Mouse (Mus musculus) stomach, postnatal 0 days (tissue): ENCODE measurements around the gene Il13ra1. TPM values are rescaled to one million over a fixed set of nuclear protein-coding genes. Genes with fewer than 3 reads are reported as not detected.

ENCODE experiments used
- ATAC-seq: fragments of 200-750 bp; cut with Nextera tagmentation; 2 replicates; pipeline ENCODE4 v1.8.0; 2017; ENCODE audit not compliant: low FRiP score, low TSS enrichment
- DNase-seq: peaks from one replicate; pipeline ENCODE4 v3.0.0-alpha.2; 2016; ENCODE audit warnings: low spot score
- H3K27ac ChIP-seq: fragments of 300-500 bp; sonication (generic); replicated peaks from 2 replicates; pipeline ENCODE4 v1.5.1; 2014; ENCODE audit warnings: mild to moderate bottlenecking, control low read depth
- H3K27me3 ChIP-seq: fragments of 300-500 bp; sonication (generic); 2 replicates; pipeline ENCODE4 v1.6.1; 2014; ENCODE audit warnings: low read length; ENCODE audit not compliant: control insufficient read depth, insufficient read depth
- H3K36me3 ChIP-seq: fragments of 300-500 bp; sonication (generic); 2 replicates; pipeline ENCODE4 v1.6.1; 2014; ENCODE audit warnings: low read length, mixed read lengths; ENCODE audit not compliant: control insufficient read depth, insufficient read depth
- H3K4me1 ChIP-seq: fragments of 300-500 bp; sonication (generic); replicated peaks from 2 replicates; pipeline ENCODE4 v1.6.1; 2014; ENCODE audit warnings: antibody characterized with exemption; ENCODE audit not compliant: control insufficient read depth, insufficient read depth
- H3K4me2 ChIP-seq: fragments of 300-500 bp; sonication (generic); replicated peaks from 2 replicates; pipeline ENCODE4 v1.6.1; 2014; ENCODE audit warnings: low read depth, mild to moderate bottlenecking, control low read depth, moderate library complexity
- H3K4me3 ChIP-seq: fragments of 300-500 bp; sonication (generic); 2 replicates; pipeline ENCODE4 v1.5.1; 2014; ENCODE audit warnings: low read depth, low read length, control low read depth
- H3K9ac ChIP-seq: fragments of 300-500 bp; sonication (generic); 2 replicates; pipeline ENCODE4 v1.6.1; 2014; ENCODE audit warnings: mild to moderate bottlenecking, low read length, control low read depth, mixed read lengths
- H3K9me3 ChIP-seq: fragments of 300-500 bp; sonication (generic); 2 replicates; pipeline ENCODE4 v1.6.1; 2016; ENCODE audit warnings: low read length; ENCODE audit not compliant: control insufficient read depth
- CTCF ChIP-seq: IDR thresholded peaks from 2 replicates; pipeline ENCODE4 v1.5.1; 2016; ENCODE audit warnings: antibody characterized with exemption, low read depth, mild to moderate bottlenecking, moderate library complexity
- EP300 ChIP-seq: optimal IDR thresholded peaks from 2 replicates; pipeline ENCODE3; 2016; ENCODE audit warnings: antibody characterized with exemption
- WGBS: fragments of 180-500 bp; shearing (Covaris S2); extraction: QIAGEN DNeasy Blood & Tissue Kit; methylation state at CpG from one replicate; pipeline ENCODE4 v1.1.7; 2014; 5-methylcytosine and 5-hydroxymethylcytosine counted together
- polyA plus RNA-seq: library from polyadenylated mRNA; unstranded; fragments of >200 nt; fragmentation: Nextera tagmentation; extraction: Ambion mirVana; gene quantifications from 2 replicates; pipeline ENCODE4 v1.2.1, GENCODE M21; 2015

The Il13ra1 gene
- polyA plus RNA-seq = 20.7 and 22.8 TPM in 2 replicates

DNA sequence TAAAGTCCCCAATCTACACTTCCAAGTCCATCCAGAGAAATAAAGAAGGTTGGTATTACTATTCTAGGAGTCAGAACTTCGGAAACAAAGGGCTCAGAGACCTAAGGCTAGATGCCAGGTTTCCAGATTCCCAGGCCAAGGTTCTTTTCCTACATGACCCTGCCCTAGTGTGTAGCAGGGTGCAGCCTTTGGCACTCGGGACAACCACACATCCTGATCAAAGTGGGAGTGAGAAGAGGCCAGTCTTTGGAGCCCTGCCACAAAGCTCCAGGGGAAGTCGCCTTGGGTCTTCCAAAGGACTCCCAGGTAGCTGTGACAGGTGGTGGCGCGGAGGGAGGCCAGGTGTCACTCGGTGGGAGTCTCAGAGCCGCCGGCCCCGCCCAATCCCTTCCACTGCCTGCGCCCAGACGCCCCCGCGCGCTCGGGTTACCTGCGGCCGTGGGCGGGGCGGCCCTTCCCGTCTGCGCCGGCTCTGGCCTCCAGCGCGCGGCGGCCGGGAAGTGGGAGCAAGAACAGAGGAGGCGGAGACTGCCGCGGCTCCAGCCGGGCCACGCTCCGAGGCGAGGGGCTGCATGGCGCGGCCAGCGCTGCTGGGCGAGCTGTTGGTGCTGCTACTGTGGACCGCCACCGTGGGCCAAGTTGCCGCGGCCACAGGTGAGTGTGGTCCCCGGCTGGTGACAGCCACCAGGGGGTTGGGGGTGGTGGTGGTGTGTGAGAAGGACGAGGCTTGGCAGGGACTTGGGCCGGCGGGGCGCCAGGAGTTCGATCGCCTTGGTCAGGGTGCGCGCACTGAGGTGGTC, at the start of gene Il13ra1:
Gene Il13ra1 (plus strand): TSS at position 489 of the 800 bp plus-strand sequence.
- Histone ChIP-seq H3K4me1 (no peaks in the 10 kb centered on the region), H3K27ac (peak within 1 kb of the TSS; percentile 61), H3K4me3 (peak within 1 kb of the TSS; percentile 54), H3K36me3 (no peaks in the 10 kb centered on the region), H3K9me3 (no peaks in the 10 kb centered on the region), H3K9ac (peak within 1 kb of the TSS; percentile 63), H3K27me3 (no peaks in the 10 kb centered on the region), H3K4me2 (peak within 1 kb of the TSS; percentile 66)
- ATAC-seq = peak; percentile 89
- WGBS = 19% methylated on average over 35 of the region's 51 CpGs
- TF ChIP-seq EP300 = no peak
- TF ChIP-seq CTCF = 0 out of 2 replicates have a peak, but pooled peaks have one; percentile 3
- peak; percentile 72 for DNase-seq

DNA sequence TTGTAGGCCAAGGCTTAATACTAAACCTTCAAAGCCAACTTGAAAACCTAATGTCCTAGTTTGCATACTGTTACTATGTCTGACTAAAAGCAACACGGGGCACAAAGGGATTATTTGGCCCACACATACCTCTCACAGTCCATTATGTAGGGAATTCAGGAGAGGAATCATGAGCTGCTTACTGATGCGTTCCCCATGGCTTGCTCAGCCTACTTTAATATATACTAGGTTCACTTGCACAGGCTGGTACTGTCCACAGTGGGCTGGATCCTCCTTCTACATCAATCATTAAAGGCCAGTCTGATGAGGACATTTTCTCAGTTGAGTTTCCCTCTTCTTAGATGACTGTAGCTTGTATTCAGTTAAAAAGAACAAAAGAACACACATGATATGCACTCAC, 37.9 kb upstream of the Il13ra1 start:
- no peak overlapping the region for H3K4me3 ChIP-seq
- no peak for DNase-seq

DNA sequence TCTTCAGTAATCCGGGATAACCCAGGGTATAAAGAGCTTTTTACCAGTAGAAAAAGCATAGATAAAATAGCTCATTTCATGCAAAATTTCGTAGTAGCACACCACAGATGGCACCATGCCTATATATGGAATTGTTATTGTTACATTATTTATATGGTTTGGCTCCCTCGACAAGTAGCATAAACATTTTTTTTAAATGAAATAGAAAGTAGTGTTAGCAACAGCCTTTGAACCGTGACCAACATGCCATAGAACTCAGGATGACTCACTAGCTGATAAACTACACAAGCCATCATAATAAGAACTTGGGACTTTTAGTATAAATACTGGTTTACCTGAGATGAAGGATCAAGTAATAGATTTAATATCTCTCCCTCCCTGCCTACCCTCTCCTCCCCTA, 34.7 kb upstream of the Il13ra1 start:
- no peaks in the 10 kb centered on the region for H3K4me1 ChIP-seq
- H3K9ac ChIP-seq = no peak overlapping the region
- TF ChIP-seq EP300 (no peak), CTCF (no peak)
- H3K9me3 ChIP-seq = no peaks in the 10 kb centered on the region
- ATAC-seq (0 out of 2 replicates have a peak, but pooled peaks have one; percentile 53), DNase-seq (no peak)
- no peaks in the 10 kb centered on the region for H3K36me3 ChIP-seq
- H3K4me3 ChIP-seq = no peak overlapping the region
- H3K4me2 ChIP-seq = no peak overlapping the region
- no peak overlapping the region for H3K27ac ChIP-seq
- H3K27me3 ChIP-seq = no peaks in the 10 kb centered on the region
- WGBS = 34% methylated on average over 4 of the region's 4 CpGs

More for the DNA sequence above, 37.9 kb upstream of the Il13ra1 start:
- H3K9me3 ChIP-seq = no peaks in the 10 kb centered on the region
- H3K9ac ChIP-seq = no peak overlapping the region
- H3K4me1 ChIP-seq = no peaks in the 10 kb centered on the region
- ATAC-seq = no peak
- TF ChIP-seq EP300 = no peak
- no peak for TF ChIP-seq CTCF
- H3K27me3 ChIP-seq = no peaks in the 10 kb centered on the region
- WGBS = 62% methylated on average over 2 of the region's 2 CpGs
- H3K27ac ChIP-seq = no peak overlapping the region
- H3K36me3 ChIP-seq = no peaks in the 10 kb centered on the region
- no peak overlapping the region for H3K4me2 ChIP-seq

DNA sequence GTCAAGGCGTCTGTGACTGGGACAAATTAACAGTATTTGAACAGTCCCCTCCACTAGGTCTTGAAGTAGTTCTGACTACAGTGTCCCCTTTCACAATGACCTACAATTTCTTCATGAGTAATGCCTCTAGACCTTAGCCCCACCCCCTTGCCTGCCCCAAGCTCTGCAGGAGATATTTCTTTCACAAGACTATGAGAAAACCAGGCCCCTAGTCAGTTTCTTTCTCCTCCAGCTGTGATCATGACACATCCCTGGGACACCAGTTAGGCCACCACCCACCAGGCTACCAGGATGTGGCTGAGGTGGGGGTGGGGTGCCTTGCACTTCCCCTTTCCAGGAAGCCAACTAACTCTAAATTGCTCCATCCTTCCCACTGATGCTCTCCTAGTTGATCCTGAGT, 29.0 kb upstream of the Il13ra1 start:
- DNase-seq = peak; percentile 11
- Histone ChIP-seq H3K27me3 (no peaks in the 10 kb centered on the region), H3K4me3 (no peak overlapping the region), H3K4me2 (no peak overlapping the region), H3K4me1 (no peaks in the 10 kb centered on the region), H3K9me3 (no peaks in the 10 kb centered on the region), H3K9ac (no peak overlapping the region), H3K27ac (no peak overlapping the region), H3K36me3 (no peaks in the 10 kb centered on the region)
- TF ChIP-seq EP300 (no peak), CTCF (no peak)
- no peak for ATAC-seq
- whole genome bisulfite sequencing = 71% methylated on average over 1 of the region's 1 CpGs

DNA sequence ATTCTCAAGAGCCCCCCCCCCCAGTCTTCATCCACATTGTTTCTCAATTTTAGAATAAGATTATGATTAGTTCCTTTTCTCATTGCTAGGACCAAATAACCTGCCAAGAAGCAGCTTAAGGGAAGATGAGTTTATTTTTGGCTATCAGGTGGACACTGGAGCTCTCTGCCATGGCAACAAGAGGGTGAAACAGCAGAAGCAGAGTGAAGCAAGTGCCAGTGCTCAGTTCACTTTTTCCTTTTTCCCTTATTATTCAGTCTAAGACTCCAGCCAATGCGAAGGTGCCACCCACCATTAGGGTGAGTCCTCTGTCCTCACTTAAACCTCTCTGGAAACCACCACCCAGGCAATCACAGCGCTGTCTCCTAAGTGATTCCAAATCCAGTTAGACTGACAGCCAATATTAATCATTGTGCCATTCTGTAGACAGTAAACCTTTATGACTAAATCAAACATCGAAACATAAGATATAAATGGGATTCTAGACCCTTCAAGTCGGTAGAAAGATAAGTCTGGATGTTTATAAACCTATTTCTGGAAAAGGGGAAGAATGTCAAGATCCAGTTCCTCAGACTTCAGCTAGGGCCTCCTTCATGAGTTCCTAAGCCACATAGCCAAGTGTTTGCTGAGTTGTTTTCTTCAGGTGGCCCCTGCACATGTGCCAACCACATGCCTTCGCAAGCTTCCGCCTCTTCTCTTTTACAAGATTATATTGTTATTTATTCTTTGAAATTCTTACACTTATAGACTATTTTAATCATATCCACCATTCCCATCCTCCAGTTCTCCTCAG, 23.2 kb upstream of the Il13ra1 start:
- H3K36me3 ChIP-seq = no peaks in the 10 kb centered on the region
- no peak overlapping the region for H3K9ac ChIP-seq
- TF ChIP-seq EP300 (no peak), CTCF (no peak)
- DNase-seq (no peak), ATAC-seq (no peak)
- 86% methylated on average over 6 of the region's 6 CpGs for WGBS
- no peaks in the 10 kb centered on the region for H3K27me3 ChIP-seq
- H3K27ac ChIP-seq = no peak overlapping the region
- H3K4me1 ChIP-seq = no peaks in the 10 kb centered on the region
- no peak overlapping the region for H3K4me2 ChIP-seq
- no peaks in the 10 kb centered on the region for H3K9me3 ChIP-seq
- no peak overlapping the region for H3K4me3 ChIP-seq
